Mouse (Mus musculus) midbrain, embryonic 16.5 days (tissue): ENCODE measurements around the gene Acox2. TPM values are rescaled to one million over a fixed set of nuclear protein-coding genes. Genes with fewer than 3 reads are reported as not detected.
"Not testable (repeated sequence)": the region's sequence is repeated elsewhere in the genome, so short reads cannot be mapped to it uniquely, and the experiment has no call there.

Experiments used
- ATAC-seq: fragments of 200-750 bp; cut with Nextera tagmentation; 2 replicates; pipeline ENCODE4 v1.8.0; 2017; ENCODE audit warnings: moderate TSS enrichment
- H3K27ac ChIP-seq: fragments of 300-500 bp; sonication (generic); 2 replicates; pipeline ENCODE4 v1.5.1; 2014; ENCODE audit warnings: mild to moderate bottlenecking, low read length, mixed read lengths
- H3K27me3 ChIP-seq: fragments of 300-500 bp; sonication (generic); 2 replicates; pipeline ENCODE4 v1.6.1; 2014; ENCODE audit warnings: low read depth, low read length, mixed read lengths; ENCODE audit not compliant: control insufficient read depth, insufficient read depth
- H3K36me3 ChIP-seq: fragments of 300-500 bp; sonication (generic); 2 replicates; pipeline ENCODE4 v1.6.1; 2014; ENCODE audit warnings: mild to moderate bottlenecking, low read length, moderate library complexity, mixed read lengths; ENCODE audit not compliant: control insufficient read depth, insufficient read depth
- H3K4me1 ChIP-seq: fragments of 300-500 bp; sonication (generic); 2 replicates; pipeline ENCODE4 v1.6.1; 2014; ENCODE audit warnings: mild to moderate bottlenecking, low read length, mixed read lengths; ENCODE audit not compliant: control insufficient read depth, insufficient read depth
- H3K4me2 ChIP-seq: fragments of 300-500 bp; sonication (generic); 2 replicates; pipeline ENCODE4 v1.6.1; 2014; ENCODE audit warnings: mild to moderate bottlenecking, low read length, mixed read lengths
- H3K4me3 ChIP-seq: fragments of 300-500 bp; sonication (generic); 2 replicates; pipeline ENCODE4 v1.5.1; 2014; ENCODE audit warnings: low read depth, mild to moderate bottlenecking, low read length, moderate library complexity, mixed read lengths
- H3K9ac ChIP-seq: fragments of 300-500 bp; sonication (generic); 2 replicates; pipeline ENCODE4 v1.6.1; 2014; ENCODE audit warnings: low read depth, low read length, mixed read lengths
- H3K9me3 ChIP-seq: fragments of 300-500 bp; sonication (generic); replicated peaks from 2 replicates; pipeline ENCODE4 v1.6.1; 2014; ENCODE audit warnings: mild to moderate bottlenecking, low read length, mixed read lengths; ENCODE audit not compliant: control insufficient read depth, poor library complexity, severe bottlenecking
- WGBS: fragments of 180-500 bp; shearing (Covaris S2); extraction: QIAGEN DNeasy Blood & Tissue Kit; methylation state at CpG from one replicate; pipeline ENCODE4 v1.1.7; 2014; 5-methylcytosine and 5-hydroxymethylcytosine counted together
- polyA plus RNA-seq: library from polyadenylated mRNA; unstranded; fragments of >200 nt; fragmentation: Nextera tagmentation; extraction: Ambion mirVana; gene quantifications from 2 replicates; pipeline ENCODE4 v1.2.1, GENCODE M21; 2015

The Acox2 gene
- polyA plus RNA-seq, result not detected in 2 replicates

DNA sequence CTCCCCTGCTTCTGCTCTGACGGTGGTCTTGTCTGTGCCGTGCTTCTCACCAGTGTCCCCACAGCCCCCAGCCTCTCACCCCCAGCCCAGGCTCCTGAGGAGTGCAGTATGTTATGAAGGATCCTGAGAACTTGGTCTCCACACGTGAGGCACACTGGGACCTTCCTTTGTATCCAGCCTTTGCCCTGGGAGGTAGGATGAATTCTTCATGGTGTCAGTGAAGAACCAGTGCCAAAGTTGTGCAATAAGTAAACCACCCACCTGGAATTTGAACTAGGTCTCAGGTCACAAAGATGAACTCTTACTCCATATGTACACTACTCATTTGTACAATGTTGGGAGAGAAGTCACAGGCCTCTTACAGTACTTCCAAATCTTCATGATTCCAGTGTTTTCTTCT lies at the start of gene Acox2:
Gene Acox2 (minus strand): TSS at position 188 of the 400 bp plus-strand sequence.
- H3K36me3 ChIP-seq, result no peaks in the 10 kb centered on the region
- no peaks in the 10 kb centered on the region for H3K4me1 ChIP-seq
- no peaks in the 10 kb centered on the region for H3K9me3 ChIP-seq
- H3K4me3 ChIP-seq, result no peak within 1 kb of the TSS
- H3K27ac ChIP-seq, result no peak within 1 kb of the TSS
- WGBS, result 82% methylated on average over 3 of the region's 3 CpGs
- H3K9ac ChIP-seq, result no peak within 1 kb of the TSS
- H3K27me3 ChIP-seq, result no peaks in the 10 kb centered on the region
- no peak within 1 kb of the TSS for H3K4me2 ChIP-seq
- no peak for ATAC-seq

- H3K4me2 ChIP-seq, result no peak overlapping the region
- H3K4me3 ChIP-seq, result no peak overlapping the region
- H3K36me3 ChIP-seq, result no peaks in the 10 kb centered on the region
- H3K27me3 ChIP-seq, result no peaks in the 10 kb centered on the region; the same call in 1 of the 2 replicates
- no peak overlapping the region for H3K27ac ChIP-seq
- 80% methylated on average over 3 of the region's 3 CpGs for WGBS
- no peaks in the 10 kb centered on the region for H3K4me1 ChIP-seq
- ATAC-seq, result no peak
- H3K9ac ChIP-seq, result no peak overlapping the region
- no peaks in the 10 kb centered on the region for H3K9me3 ChIP-seq
Measured at GRCm38 (mm10) chr14:8308650-8309049, 49.5 kb upstream of the Acox2 start.

DNA sequence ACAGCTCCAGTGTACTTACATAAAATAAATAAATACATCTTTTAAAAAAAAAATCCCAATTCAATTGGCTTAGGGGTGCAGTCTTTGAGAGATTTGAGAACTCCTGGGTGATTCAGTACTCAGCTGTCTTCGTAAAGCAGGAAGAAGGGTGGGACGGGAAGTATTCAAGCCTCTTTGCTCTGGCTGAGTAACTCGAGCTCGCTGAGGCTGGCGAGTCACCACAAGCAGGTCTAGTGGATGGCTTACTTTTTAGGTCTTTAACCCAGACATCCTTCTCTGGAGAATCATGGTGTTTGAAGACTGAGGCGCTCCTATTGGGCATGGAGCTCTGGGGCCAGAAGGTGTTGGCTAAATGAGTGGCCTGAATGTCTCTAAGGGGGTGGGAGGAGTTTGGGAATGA lies 47.7 kb upstream of the Acox2 start:
- Histone ChIP-seq H3K9me3 (no peaks in the 10 kb centered on the region), H3K27me3 (no peaks in the 10 kb centered on the region; the same call in 1 of the 2 replicates), H3K36me3 (no peaks in the 10 kb centered on the region), H3K9ac (no peak overlapping the region), H3K4me1 (no peaks in the 10 kb centered on the region), H3K4me2 (no peak overlapping the region), H3K4me3 (no peak overlapping the region), H3K27ac (no peak overlapping the region)
- 83% methylated on average over 6 of the region's 6 CpGs for WGBS
- no peak for ATAC-seq

DNA sequence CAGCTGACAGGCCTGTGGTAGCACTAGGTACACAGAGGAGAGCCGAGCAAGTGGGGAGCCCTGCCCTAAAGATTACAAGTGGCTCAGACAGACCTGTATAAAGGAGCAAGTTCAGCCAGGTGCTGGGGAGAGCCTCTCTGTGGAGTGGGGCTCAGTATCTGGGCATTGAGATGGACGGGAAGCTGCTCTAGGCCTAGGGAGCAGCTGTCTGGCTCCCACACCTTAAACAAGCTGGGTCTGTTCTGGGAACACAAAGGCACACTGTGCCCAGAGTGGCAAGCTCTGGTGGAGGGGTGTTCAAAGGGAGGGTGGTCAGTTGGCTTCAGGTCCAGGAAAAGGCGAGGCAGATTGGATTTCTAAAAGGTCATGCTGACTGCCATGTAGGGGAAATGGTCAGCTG lies 45.9 kb upstream of the Acox2 start:
- no peak overlapping the region for H3K27ac ChIP-seq
- WGBS, result 79% methylated on average over 3 of the region's 3 CpGs
- no peaks in the 10 kb centered on the region for H3K4me1 ChIP-seq
- no peak overlapping the region for H3K4me2 ChIP-seq
- H3K9ac ChIP-seq, result no peak overlapping the region
- no peaks in the 10 kb centered on the region for H3K27me3 ChIP-seq
- no peak for ATAC-seq
- no peaks in the 10 kb centered on the region for H3K9me3 ChIP-seq
- no peak overlapping the region for H3K4me3 ChIP-seq
- no peaks in the 10 kb centered on the region for H3K36me3 ChIP-seq

- no peak overlapping the region for H3K4me2 ChIP-seq
- no peak for ATAC-seq
Measured at GRCm38 (mm10) chr14:8304082-8304481, 44.9 kb upstream of the Acox2 start.

GRCm38 (mm10) chr14:8302687-8303086 lies 43.5 kb upstream of the Acox2 start:
- no peaks in the 10 kb centered on the region for H3K27me3 ChIP-seq
- ATAC-seq, result no peak
- no peak overlapping the region for H3K27ac ChIP-seq
- H3K9me3 ChIP-seq, result no peaks in the 10 kb centered on the region
- H3K36me3 ChIP-seq, result no peaks in the 10 kb centered on the region
- H3K4me3 ChIP-seq, result no peak overlapping the region
- no peaks in the 10 kb centered on the region for H3K4me1 ChIP-seq
- 26% methylated on average over 10 of the region's 10 CpGs for WGBS
- H3K9ac ChIP-seq, result no peak overlapping the region
- no peak overlapping the region for H3K4me2 ChIP-seq

More at GRCm38 (mm10) chr14:8304082-8304481, 44.9 kb upstream of the Acox2 start:
- H3K27me3 ChIP-seq, result no peaks in the 10 kb centered on the region
- H3K27ac ChIP-seq, result no peak overlapping the region
- H3K4me3 ChIP-seq, result no peak overlapping the region
- H3K9ac ChIP-seq, result no peak overlapping the region
- H3K9me3 ChIP-seq, result no peaks in the 10 kb centered on the region
- no peaks in the 10 kb centered on the region for H3K4me1 ChIP-seq
- H3K36me3 ChIP-seq, result no peaks in the 10 kb centered on the region

DNA sequence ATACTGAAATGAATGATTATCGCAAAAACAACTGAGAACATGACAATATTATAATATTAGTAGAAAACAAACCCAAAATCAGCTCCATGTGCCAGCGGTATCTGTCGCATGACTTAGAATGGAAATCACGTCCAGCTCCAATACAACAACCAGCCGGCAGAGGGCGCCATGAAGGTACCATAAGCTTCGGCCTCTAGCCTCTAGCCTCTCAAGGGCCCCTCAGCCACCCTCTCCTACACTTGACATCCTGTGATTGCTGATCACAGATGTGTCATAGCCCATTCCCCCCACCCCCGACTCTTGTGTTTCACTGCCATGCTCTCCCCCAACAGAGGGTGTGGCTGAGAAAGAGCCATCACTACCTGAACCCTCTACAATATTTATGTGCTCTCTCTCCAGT lies 41.1 kb upstream of the Acox2 start:
- H3K27me3 ChIP-seq, result no peaks in the 10 kb centered on the region
- ATAC-seq, result no peak
- H3K9me3 ChIP-seq, result no peaks in the 10 kb centered on the region
- H3K27ac ChIP-seq, result no peak overlapping the region
- no peaks in the 10 kb centered on the region for H3K36me3 ChIP-seq
- H3K4me2 ChIP-seq, result no peak overlapping the region
- H3K4me3 ChIP-seq, result no peak overlapping the region
- H3K4me1 ChIP-seq, result no peaks in the 10 kb centered on the region
- no peak overlapping the region for H3K9ac ChIP-seq
- 27% methylated on average over 8 of the region's 8 CpGs for WGBS

GRCm38 (mm10) chr14:8297889-8298293 lies 38.7 kb upstream of the Acox2 start:
- H3K4me3 ChIP-seq, result no peak overlapping the region
- H3K9me3 ChIP-seq, result no peaks in the 10 kb centered on the region
- no peaks in the 10 kb centered on the region for H3K36me3 ChIP-seq
- WGBS, result 89% methylated on average over 5 of the region's 5 CpGs
- no peak overlapping the region for H3K27ac ChIP-seq
- H3K27me3 ChIP-seq, result no peaks in the 10 kb centered on the region
- no peak overlapping the region for H3K9ac ChIP-seq
- H3K4me1 ChIP-seq, result no peaks in the 10 kb centered on the region
- ATAC-seq, result no peak
- no peak overlapping the region for H3K4me2 ChIP-seq

GRCm38 (mm10) chr14:8294257-8294656 lies 35.1 kb upstream of the Acox2 start:
- Histone ChIP-seq H3K4me2 (no peak overlapping the region), H3K4me1 (no peaks in the 10 kb centered on the region), H3K4me3 (no peak overlapping the region), H3K27ac (no peak overlapping the region), H3K27me3 (no peaks in the 10 kb centered on the region), H3K36me3 (no peaks in the 10 kb centered on the region), H3K9ac (no peak overlapping the region), H3K9me3 (peaks cover 7% of the 10 kb centered on the region)
- ATAC-seq, result no peak
- WGBS, result 92% methylated on average over 1 of the region's 1 CpGs

- not testable (repeated sequence) for H3K4me3 ChIP-seq, H3K9ac ChIP-seq, H3K4me2 ChIP-seq, H3K4me1 ChIP-seq, H3K27ac ChIP-seq, H3K27me3 ChIP-seq, H3K9me3 ChIP-seq, H3K36me3 ChIP-seq
- peak; percentile 68; the same call in 1 of the 2 replicates for ATAC-seq
- 84% methylated on average over 5 of the region's 5 CpGs for WGBS
Measured at GRCm38 (mm10) chr14:8286595-8286994, 27.4 kb upstream of the Acox2 start.
